Comparison of ENCODE assay signal across 12 mouse cellular contexts in the genomic region with DNA sequence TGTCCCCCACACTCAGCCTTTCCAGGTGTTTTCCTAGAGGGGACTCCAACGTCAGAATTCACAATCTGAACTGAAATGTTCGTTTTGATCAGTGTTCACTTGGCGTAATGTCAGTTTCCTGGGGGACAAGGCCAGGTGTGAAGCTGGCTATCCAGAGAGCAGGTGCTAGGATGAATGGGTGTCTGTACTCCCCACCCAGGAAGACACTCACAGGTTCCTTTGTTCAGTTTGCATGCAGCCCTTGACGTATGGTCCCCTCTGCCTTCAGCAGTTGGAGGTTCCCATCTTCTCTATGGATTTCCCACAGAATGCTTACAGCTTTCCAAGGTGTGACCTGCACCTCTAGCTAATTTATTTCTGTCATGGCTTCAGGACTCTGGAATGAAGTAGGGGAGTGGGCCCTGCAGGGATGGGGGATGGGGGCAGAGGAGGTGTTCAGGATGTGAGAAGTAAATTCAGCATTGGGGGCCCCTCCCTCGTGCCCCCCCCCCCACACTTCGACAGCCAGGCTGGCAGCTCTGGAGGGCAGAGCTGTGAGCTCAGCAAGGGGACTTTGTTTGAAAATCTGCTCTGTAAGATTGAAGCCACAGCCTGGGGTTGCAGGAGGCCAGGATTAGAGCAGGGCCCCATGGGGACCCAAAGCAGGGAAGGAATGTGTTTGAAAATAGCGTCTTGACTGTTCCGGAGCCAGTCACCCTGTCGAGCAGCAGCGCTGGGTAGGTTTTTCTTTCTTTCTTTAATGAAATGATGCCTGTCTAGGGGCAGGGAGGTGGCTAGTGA.
DNase-seq lines count a peak whose midpoint lies in the region; ATAC-seq and TF ChIP-seq lines count a peak whose summit lies in the region.
"Had no signal": no experiment of that assay in that cellular context is flagged by ENCODE, and none has a peak within 500 bp of the region (broad histone marks: within the 10 kb centered on the region; RNA-seq: fewer than 3 reads in every experiment).

No protein-coding gene starts in this region.

- no peaks in the 10 kb centered on the region for H3K36me3 ChIP-seq in kidney, embryonic 16.5 days (ENCODE audit: insufficient read depth, low read length)
- no peaks in the 10 kb centered on the region for H3K36me3 ChIP-seq in forebrain, embryonic 11.5 days (ENCODE audit: control insufficient read depth, insufficient read depth, low read length)
- H3K36me3 ChIP-seq in limb, embryonic 13.5 days, result no peaks in the 10 kb centered on the region

- H3K9ac ChIP-seq in kidney, embryonic 16.5 days (replicated peaks; ENCODE audit: low read length), result no peak overlapping the region
- peak overlapping the region; percentile 3; the same call in 1 of the 2 replicates for H3K9ac ChIP-seq in forebrain, embryonic 11.5 days (ENCODE audit: low read length)
- H3K9ac ChIP-seq in limb, embryonic 13.5 days, result no peak overlapping the region

- peak; percentile 35; the same call in 1 of the 2 replicates for ATAC-seq in kidney, embryonic 16.5 days (ENCODE audit: low FRiP score, low TSS enrichment)
- ATAC-seq in forebrain, embryonic 11.5 days (replicated peaks; ENCODE audit: low FRiP score), result peak; percentile 49; the same call in 1 of the 2 replicates
- peak; percentile 67 for ATAC-seq in limb, embryonic 13.5 days (ENCODE audit: low FRiP score, low read depth)

- H3K27me3 ChIP-seq in kidney, embryonic 16.5 days (ENCODE audit: insufficient read depth, low read length), result no peaks in the 10 kb centered on the region
- no peaks in the 10 kb centered on the region for H3K27me3 ChIP-seq in forebrain, embryonic 11.5 days (ENCODE audit: control insufficient read depth, insufficient read depth, low read length)
- H3K27me3 ChIP-seq in limb, embryonic 13.5 days, result no peaks in the 10 kb centered on the region

- H3K4me1 ChIP-seq in kidney, embryonic 16.5 days (ENCODE audit: insufficient read depth, low read length), result peaks cover 9% of the 10 kb centered on the region
- peaks cover 14% of the 10 kb centered on the region for H3K4me1 ChIP-seq in forebrain, embryonic 11.5 days (replicated peaks; ENCODE audit: control insufficient read depth, insufficient read depth, low read length)
- peaks cover 16% of the 10 kb centered on the region for H3K4me1 ChIP-seq in limb, embryonic 13.5 days

- WGBS in kidney, embryonic 16.5 days, result 23% methylated on average over 10 of the region's 10 CpGs
- WGBS in forebrain, embryonic 11.5 days, result 17% methylated on average over 10 of the region's 10 CpGs
- 17% methylated on average over 10 of the region's 10 CpGs for WGBS in limb, embryonic 13.5 days

- 0 out of 2 replicates have a peak overlapping the region, but pooled peaks have one; percentile 25 for H3K27ac ChIP-seq in kidney, embryonic 16.5 days (ENCODE audit: low read length)
- peak overlapping the region; percentile 68 for H3K27ac ChIP-seq in forebrain, embryonic 11.5 days (ENCODE audit: low read depth, low read length)
- H3K27ac ChIP-seq in limb, embryonic 13.5 days, result peak overlapping the region; percentile 55; the same call in 1 of the 2 replicates
- H3K27ac ChIP-seq in layer of hippocampus, adult 2 months, result no peak overlapping the region

- H3K9me3 ChIP-seq in kidney, embryonic 16.5 days (ENCODE audit: low read length), result no peaks in the 10 kb centered on the region
- H3K9me3 ChIP-seq in forebrain, embryonic 11.5 days (ENCODE audit: control insufficient read depth, low read length), result no peaks in the 10 kb centered on the region
- H3K9me3 ChIP-seq in limb, embryonic 13.5 days, result no peaks in the 10 kb centered on the region

- no peak for DNase-seq in kidney, postnatal 14 days
- peak; percentile 71 for DNase-seq in forebrain, embryonic 11.5 days (ENCODE audit: low spot score)
- DNase-seq in retina, embryonic 14.5 days (ENCODE audit: low spot score), result peak; percentile 25
- no peak for DNase-seq in layer of hippocampus, adult 2 months (ENCODE audit: low spot score in 2 of 2)
- DNase-seq in spleen, adult 18-20 months, result no peak
- DNase-seq in left cerebral cortex, adult 18-20 months (ENCODE audit: low spot score in 2 of 2), result no peak
- DNase-seq: adrenal gland, postnatal 10 days; cerebellum, postnatal 25 days; gastrocnemius, postnatal 14 days; lung, adult 2 months had no signal

- no peak overlapping the region for H3K4me3 ChIP-seq in kidney, embryonic 16.5 days (ENCODE audit: low read length)
- no peak overlapping the region for H3K4me3 ChIP-seq in forebrain, embryonic 11.5 days (ENCODE audit: low read depth, low read length)
- no peak overlapping the region for H3K4me3 ChIP-seq in limb, embryonic 13.5 days
- no peak overlapping the region for H3K4me3 ChIP-seq in layer of hippocampus, adult 2 months

- H3K4me2 ChIP-seq in kidney, embryonic 16.5 days (replicated peaks; ENCODE audit: low read depth, low read length), result no peak overlapping the region
- H3K4me2 ChIP-seq in forebrain, embryonic 11.5 days (ENCODE audit: low read depth, low read length, severe bottlenecking), result no peak overlapping the region
- peak overlapping the region; percentile 24 for H3K4me2 ChIP-seq in limb, embryonic 13.5 days (replicated peaks)

- TF ChIP-seq CTCF in layer of hippocampus, adult 2 months (conservative IDR thresholded peaks at IDR 0.05), result no peak

Comparison
In these comparisons a context has a peak if more than half of its experiments do, and no peak if none do; other contexts are left out.
1. DNase-seq: peak in forebrain, embryonic 11.5 days (single experiment) and retina, embryonic 14.5 days (single experiment); none in kidney, postnatal 14 days (single experiment), layer of hippocampus, adult 2 months (0 of 2), spleen, adult 18-20 months (0 of 2) and left cerebral cortex, adult 18-20 months (0 of 2).
2. Peak in every context shown above with its lines, with median percentiles within 50 percentile points of each other: ATAC-seq.